Mouse (Mus musculus): ENCODE results near the gene Fam89b. TPM values are rescaled to one million over a fixed set of nuclear protein-coding genes. Genes with fewer than 3 reads are reported as not detected.
A peak's percentile ranks its signal among the peaks of the same experiment; 100 is the strongest.
"Not testable (repeated sequence)": the region's sequence is repeated elsewhere in the genome, so short reads cannot be mapped to it uniquely, and the experiment has no call there.

The Fam89b gene
- polyA plus RNA-seq, 1 experiment from 2014 or later: 108 TPM

DNA sequence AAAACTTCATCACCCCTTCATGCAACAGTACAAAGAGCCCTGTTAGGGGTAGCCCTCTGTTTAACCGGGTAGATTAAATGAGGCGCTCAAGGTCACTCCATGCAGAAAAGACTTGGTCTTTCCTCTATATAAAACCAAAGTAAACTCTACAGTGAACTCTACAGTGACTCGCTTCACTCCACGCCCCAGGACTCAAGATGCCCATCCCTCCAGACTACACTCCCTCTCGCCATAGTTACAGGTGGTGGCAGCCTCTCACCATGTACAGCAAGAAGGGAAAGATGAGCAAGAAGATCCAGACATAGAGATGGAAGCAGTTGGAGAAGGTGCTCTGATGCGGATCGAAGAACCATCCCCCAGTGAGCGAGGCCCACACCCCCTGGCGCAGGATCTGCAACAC, 41.7 kb downstream of the Fam89b start:
- Histone ChIP-seq H3K4me3 (peak overlapping the region; percentile 87), H3K27me3 (no peaks in the 10 kb centered on the region), H3K4me1 (peaks cover 38% of the 10 kb centered on the region), H3K27ac (peak overlapping the region; percentile 96), H3K9ac (peak overlapping the region; percentile 74), H3K36me3 (peaks cover 36% of the 10 kb centered on the region), H3K9me3 (no peaks in the 10 kb centered on the region), H3K4me2 (peak overlapping the region; percentile 92)
- 16% methylated on average over 9 of the region's 9 CpGs for WGBS
- no peak for ATAC-seq (ENCODE audit: borderline replicate concordance, extremely low read depth, low FRiP score, low TSS enrichment)

GRCm38 (mm10) chr19:5686954-5687353, 42.5 kb downstream of the Fam89b start:
- not testable (repeated sequence) for H3K27me3 ChIP-seq; H3K9ac ChIP-seq; ATAC-seq (ENCODE audit: borderline replicate concordance, extremely low read depth, low FRiP score, low TSS enrichment); H3K27ac ChIP-seq; H3K9me3 ChIP-seq
- 83% methylated on average over 12 of the region's 12 CpGs for WGBS
- H3K4me2 ChIP-seq: peak overlapping the region; percentile 92; the same call in 1 of the 2 replicates
- H3K4me1 ChIP-seq: peaks cover 30% of the 10 kb centered on the region
- peaks cover 44% of the 10 kb centered on the region for H3K36me3 ChIP-seq
- H3K4me3 ChIP-seq: peak overlapping the region; percentile 87; the same call in 1 of the 2 replicates

- Histone ChIP-seq H3K4me1 (peaks cover 25% of the 10 kb centered on the region), H3K9me3 (no peaks in the 10 kb centered on the region), H3K9ac (no peak overlapping the region), H3K4me2 (no peak overlapping the region), H3K4me3 (no peak overlapping the region), H3K27ac (no peak overlapping the region), H3K27me3 (no peaks in the 10 kb centered on the region), H3K36me3 (peaks cover 49% of the 10 kb centered on the region)
- no peak for ATAC-seq (ENCODE audit: borderline replicate concordance, extremely low read depth, low FRiP score, low TSS enrichment)
- 72% methylated on average over 13 of the region's 13 CpGs for WGBS
Observed at GRCm38 (mm10) chr19:5686437-5686836, 43.0 kb downstream of the Fam89b start.

- Histone ChIP-seq H3K27ac (no peak overlapping the region), H3K27me3 (no peaks in the 10 kb centered on the region), H3K9me3 (no peaks in the 10 kb centered on the region), H3K36me3 (peaks cover 55% of the 10 kb centered on the region), H3K4me3 (no peak overlapping the region), H3K4me1 (peaks cover 19% of the 10 kb centered on the region), H3K9ac (no peak overlapping the region), H3K4me2 (no peak overlapping the region)
- 93% methylated on average over 11 of the region's 11 CpGs for WGBS
- ATAC-seq (ENCODE audit: borderline replicate concordance, extremely low read depth, low FRiP score, low TSS enrichment): no peak
Observed at GRCm38 (mm10) chr19:5685861-5686260, 43.6 kb downstream of the Fam89b start.

DNA sequence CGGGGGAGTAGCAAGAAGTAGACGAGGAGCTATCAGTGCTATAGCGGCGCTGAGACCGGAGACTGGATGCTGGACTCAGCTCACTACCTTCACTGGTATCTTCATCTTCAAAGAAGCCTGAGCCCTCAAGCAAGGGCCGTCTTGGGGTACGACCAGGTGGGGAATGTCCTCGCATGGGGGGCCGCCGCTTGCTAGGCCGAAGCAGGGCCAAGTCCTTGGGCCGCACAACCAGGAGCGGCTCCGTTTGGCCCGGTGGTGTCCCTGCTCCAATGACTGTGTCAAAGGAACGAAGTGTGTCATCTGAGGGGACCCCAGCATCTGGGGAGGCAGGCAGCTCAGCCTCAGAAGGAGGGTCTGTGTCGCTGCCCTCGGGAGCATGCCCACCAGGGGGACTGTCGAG, 44.0 kb downstream of the Fam89b start:
- no peak for ATAC-seq (ENCODE audit: borderline replicate concordance, extremely low read depth, low FRiP score, low TSS enrichment)
- H3K27me3 ChIP-seq: no peaks in the 10 kb centered on the region
- H3K9ac ChIP-seq: no peak overlapping the region; the same call in 1 of the 2 replicates
- WGBS: 95% methylated on average over 19 of the region's 19 CpGs
- H3K36me3 ChIP-seq: peaks cover 59% of the 10 kb centered on the region
- H3K4me1 ChIP-seq: peaks cover 15% of the 10 kb centered on the region
- H3K9me3 ChIP-seq: no peaks in the 10 kb centered on the region
- no peak overlapping the region for H3K4me3 ChIP-seq
- H3K27ac ChIP-seq: no peak overlapping the region
- no peak overlapping the region for H3K4me2 ChIP-seq

GRCm38 (mm10) chr19:5684985-5685384, 44.5 kb downstream of the Fam89b start:
- no peak for ATAC-seq (ENCODE audit: borderline replicate concordance, extremely low read depth, low FRiP score, low TSS enrichment)
- Histone ChIP-seq H3K27me3 (no peaks in the 10 kb centered on the region), H3K4me1 (peaks cover 11% of the 10 kb centered on the region), H3K27ac (no peak overlapping the region), H3K9me3 (no peaks in the 10 kb centered on the region), H3K36me3 (peaks cover 62% of the 10 kb centered on the region), H3K4me3 (no peak overlapping the region), H3K9ac (no peak overlapping the region), H3K4me2 (no peak overlapping the region)
- 88% methylated on average over 13 of the region's 13 CpGs for WGBS

DNA sequence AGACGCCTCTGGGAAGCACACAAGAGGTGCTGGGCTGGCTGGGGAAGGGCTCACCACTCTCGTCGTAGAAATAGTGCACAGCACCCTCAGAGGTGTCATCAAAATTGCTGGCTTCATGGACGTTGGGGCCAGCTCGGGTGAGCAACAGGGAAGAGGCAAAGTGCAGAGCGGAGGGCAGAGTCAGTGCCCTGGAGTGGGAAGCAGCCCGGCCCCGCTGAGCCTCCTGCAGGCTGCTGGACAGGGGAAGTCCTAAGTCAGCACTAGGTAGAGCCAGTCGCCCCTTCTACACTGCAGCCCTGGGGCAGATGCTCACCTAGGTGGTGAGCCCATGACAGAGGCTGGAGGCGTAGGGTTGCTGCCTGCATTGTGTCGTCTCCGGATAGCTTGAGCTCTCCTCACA, 45.2 kb downstream of the Fam89b start:
- no peak overlapping the region for H3K27ac ChIP-seq
- no peak overlapping the region for H3K4me3 ChIP-seq
- H3K36me3 ChIP-seq: peaks cover 70% of the 10 kb centered on the region
- no peaks in the 10 kb centered on the region for H3K9me3 ChIP-seq
- H3K27me3 ChIP-seq: no peaks in the 10 kb centered on the region
- no peak for ATAC-seq (ENCODE audit: borderline replicate concordance, extremely low read depth, low FRiP score, low TSS enrichment)
- H3K4me1 ChIP-seq: peaks cover 11% of the 10 kb centered on the region
- 93% methylated on average over 12 of the region's 12 CpGs for WGBS
- H3K9ac ChIP-seq: no peak overlapping the region
- no peak overlapping the region for H3K4me2 ChIP-seq

GRCm38 (mm10) chr19:5680432-5680831, 49.0 kb downstream of the Fam89b start:
- Histone ChIP-seq H3K27me3 (no peaks in the 10 kb centered on the region), H3K4me2 (no peak overlapping the region), H3K9ac (no peak overlapping the region), H3K27ac (no peak overlapping the region), H3K36me3 (peaks cover 92% of the 10 kb centered on the region), H3K4me3 (no peak overlapping the region), H3K4me1 (no peaks in the 10 kb centered on the region), H3K9me3 (no peaks in the 10 kb centered on the region)
- no peak for ATAC-seq (ENCODE audit: borderline replicate concordance, extremely low read depth, low FRiP score, low TSS enrichment)
- WGBS: 76% methylated on average over 4 of the region's 4 CpGs

Small RNAs within 50 kb of the gene (microRNA-seq; reads per million reads assigned to microRNA genes)
- gene Mir6987: not detected

Other genes starting within 250 kb of the Fam89b start
- 40.2 and 43.9 TPM in 2 replicates for gene Mus81, start 241.3 kb downstream of the Fam89b start, polyA plus RNA-seq (2015; fragmentation: Nextera tagmentation; extraction: Ambion mirVana)
- gene Cfl1, start 239.2 kb downstream of the Fam89b start, polyA plus RNA-seq (2015; fragmentation: Nextera tagmentation; extraction: Ambion mirVana): 2,855 and 2,978 TPM in 2 replicates
- gene 1700020D05Rik, start 225.9 kb downstream of the Fam89b start, polyA plus RNA-seq (2015; fragmentation: Nextera tagmentation; extraction: Ambion mirVana): 0.20 TPM in 1 of 2 replicates, not detected in the other
- 5.8 and 7.4 TPM in 2 replicates for gene Snx32, start 219.1 kb downstream of the Fam89b start, polyA plus RNA-seq (2015; fragmentation: Nextera tagmentation; extraction: Ambion mirVana)
- gene Ovol1, start 169.0 kb downstream of the Fam89b start, polyA plus RNA-seq (2015; fragmentation: Nextera tagmentation; extraction: Ambion mirVana): 2.1 and 2.2 TPM in 2 replicates
- gene Ap5b1, start 161.6 kb downstream of the Fam89b start, polyA plus RNA-seq (2015; fragmentation: Nextera tagmentation; extraction: Ambion mirVana): 5.7 and 5.9 TPM in 2 replicates
- gene Rnaseh2c, start 127.8 kb downstream of the Fam89b start, polyA plus RNA-seq (2015; fragmentation: Nextera tagmentation; extraction: Ambion mirVana): 143 and 153 TPM in 2 replicates
- gene Kat5, start 119.4 kb downstream of the Fam89b start, polyA plus RNA-seq (2015; fragmentation: Nextera tagmentation; extraction: Ambion mirVana): 51.9 and 54.4 TPM in 2 replicates
- gene Rela, start 92.2 kb downstream of the Fam89b start, polyA plus RNA-seq (2015; fragmentation: Nextera tagmentation; extraction: Ambion mirVana): 52.7 and 53.8 TPM in 2 replicates
- 44.7 and 48.0 TPM in 2 replicates for gene Sipa1, start 65.9 kb downstream of the Fam89b start, polyA plus RNA-seq (2015; fragmentation: Nextera tagmentation; extraction: Ambion mirVana)
- gene Map3k11, start 40.9 kb downstream of the Fam89b start, polyA plus RNA-seq (2015; fragmentation: Nextera tagmentation; extraction: Ambion mirVana): 44.1 and 45.2 TPM in 2 replicates
- 18.2 and 20.9 TPM in 2 replicates for gene Pcnx3, start 40.7 kb downstream of the Fam89b start, polyA plus RNA-seq (2015; fragmentation: Nextera tagmentation; extraction: Ambion mirVana)
- 0.69 TPM in 1 of 2 replicates, not detected in the other for gene Kcnk7, start 25.3 kb downstream of the Fam89b start, polyA plus RNA-seq (2015; fragmentation: Nextera tagmentation; extraction: Ambion mirVana)
- 23.6 and 24.5 TPM in 2 replicates for gene Ehbp1l1, start 3.3 kb downstream of the Fam89b start, polyA plus RNA-seq (2015; fragmentation: Nextera tagmentation; extraction: Ambion mirVana)
- 47.2 and 54.9 TPM in 2 replicates for gene Ltbp3, start 11.3 kb upstream of the Fam89b start, polyA plus RNA-seq (2015; fragmentation: Nextera tagmentation; extraction: Ambion mirVana)
- gene Scyl1, start 41.8 kb upstream of the Fam89b start, polyA plus RNA-seq (2015; fragmentation: Nextera tagmentation; extraction: Ambion mirVana): 76.1 and 83.6 TPM in 2 replicates
- 50.7 and 53.0 TPM in 2 replicates for gene Frmd8, start 145.6 kb upstream of the Fam89b start, polyA plus RNA-seq (2015; fragmentation: Nextera tagmentation; extraction: Ambion mirVana)
- 4.2 and 5.6 TPM in 2 replicates for gene Slc25a45, start 148.2 kb upstream of the Fam89b start, polyA plus RNA-seq (2015; fragmentation: Nextera tagmentation; extraction: Ambion mirVana)
- 3.2 and 3.6 TPM in 2 replicates for gene Tigd3, start 164.5 kb upstream of the Fam89b start, polyA plus RNA-seq (2015; fragmentation: Nextera tagmentation; extraction: Ambion mirVana)
- 142 and 147 TPM in 2 replicates for gene Dpf2, start 183.4 kb upstream of the Fam89b start, polyA plus RNA-seq (2015; fragmentation: Nextera tagmentation; extraction: Ambion mirVana)
- gene Cdc42ep2, start 195.2 kb upstream of the Fam89b start, polyA plus RNA-seq (2015; fragmentation: Nextera tagmentation; extraction: Ambion mirVana): 12.0 and 14.1 TPM in 2 replicates
- 72.3 and 75.3 TPM in 2 replicates for gene Pola2, start 234.5 kb upstream of the Fam89b start, polyA plus RNA-seq (2015; fragmentation: Nextera tagmentation; extraction: Ambion mirVana)